Mouse (Mus musculus) Muller cell, postnatal 12 days (primary cell): Measurements from ENCODE around the gene Rora.

Source experiments
- DNase-seq: peaks from one replicate; pipeline ENCODE4 v3.0.0-alpha.2; 2015; ENCODE audit errors: inconsistent ontology term

The Rora gene

DNA sequence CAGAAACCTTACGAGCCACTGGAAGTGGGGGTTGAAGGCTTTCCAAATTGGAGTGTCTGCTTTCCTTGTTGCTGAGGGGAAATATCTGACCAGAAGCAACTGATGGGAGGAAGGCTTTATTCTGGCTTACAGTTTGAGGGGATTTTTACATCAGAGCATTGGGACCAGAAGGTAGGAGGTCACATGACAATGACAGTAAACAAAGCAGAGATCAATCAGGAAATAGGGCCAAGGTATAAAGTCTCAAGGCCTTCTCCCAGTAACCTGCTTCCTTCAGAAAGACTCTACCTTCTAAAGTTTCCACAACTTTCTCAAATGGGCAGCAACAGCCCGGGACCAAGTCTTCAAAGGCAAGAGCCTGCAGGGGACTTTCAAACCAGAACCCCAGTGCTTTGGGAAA is 34.6 kb downstream of the Rora start:
- no peak for DNase-seq

GRCm38 (mm10) chr9:68689351-68689750 is 35.8 kb downstream of the Rora start:
- DNase-seq = peak; percentile 30

GRCm38 (mm10) chr9:68694889-68695495 is 41.4 kb downstream of the Rora start:
- DNase-seq = no peak

GRCm38 (mm10) chr9:68695496-68695969 is 41.9 kb downstream of the Rora start:
- peak; percentile 93 for DNase-seq

DNA sequence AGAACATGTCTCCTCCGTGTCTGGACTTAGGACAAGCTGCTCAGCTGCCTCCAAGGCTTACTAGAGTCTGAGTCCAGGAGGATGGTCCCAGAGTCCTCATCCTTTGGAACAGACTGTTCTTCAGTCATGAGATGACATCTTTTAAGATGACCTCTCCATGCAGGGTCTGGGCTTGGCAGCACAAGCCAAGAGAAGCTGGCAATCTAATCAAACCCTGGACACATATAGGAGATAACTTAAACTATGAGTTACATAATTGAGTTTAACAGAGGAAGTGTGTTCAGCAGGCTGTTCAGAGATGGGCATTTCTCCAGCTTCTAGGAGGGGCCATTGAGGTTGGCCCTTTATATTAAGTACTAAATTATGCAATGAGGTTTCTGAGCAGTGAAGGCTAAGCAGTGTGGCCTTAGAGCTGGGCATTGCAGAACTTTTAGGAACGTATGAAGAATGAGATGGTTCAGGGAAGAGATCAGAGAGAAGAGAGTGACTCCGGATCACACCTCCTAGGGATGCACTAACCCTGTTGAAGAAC is 42.9 kb downstream of the Rora start:
- no peak for DNase-seq

DNA sequence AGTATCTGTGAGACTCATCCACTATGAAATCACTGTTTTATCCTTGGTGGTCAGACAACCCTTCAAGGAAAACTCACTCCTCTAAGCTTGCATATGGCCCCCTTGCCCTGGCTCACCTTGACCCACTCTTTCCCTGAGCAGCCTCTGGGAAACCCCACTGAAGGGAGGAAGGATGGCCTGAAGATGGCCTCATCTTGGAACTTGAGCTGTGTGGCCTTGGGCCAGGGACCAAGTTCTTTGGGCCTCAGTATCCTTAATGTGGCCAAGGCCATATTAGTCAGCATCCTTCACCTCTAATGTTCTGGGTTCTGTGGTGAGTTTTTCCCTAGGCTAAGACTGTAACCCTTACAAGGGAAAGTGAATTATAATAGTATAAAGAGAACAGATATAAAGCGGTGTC is 45.8 kb downstream of the Rora start:
- no peak for DNase-seq

GRCm38 (mm10) chr9:68699856-68700255 is 46.3 kb downstream of the Rora start:
- no peak for DNase-seq

DNA sequence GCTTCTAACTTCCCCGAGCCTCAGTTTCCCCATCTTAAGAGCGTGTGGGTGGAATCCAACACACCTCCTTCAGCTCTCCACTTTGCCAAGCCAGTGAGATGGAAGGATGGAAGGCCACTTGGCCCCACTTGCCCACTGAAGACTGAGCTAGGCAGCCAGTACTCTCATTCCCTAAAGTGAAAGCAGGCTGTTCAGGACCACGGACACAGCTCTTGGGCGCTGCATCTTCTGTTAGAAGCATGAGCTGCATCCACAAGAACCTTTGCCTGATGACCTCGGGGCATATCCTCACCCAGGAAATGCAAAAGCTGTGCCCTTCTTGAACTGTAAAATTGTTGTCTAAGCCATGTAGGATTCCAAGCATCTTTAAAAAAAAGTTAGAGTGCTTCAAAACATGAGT is 54.0 kb downstream of the Rora start:
- DNase-seq = no peak

GRCm38 (mm10) chr9:68709232-68709631 is 55.6 kb downstream of the Rora start:
- DNase-seq = peak; percentile 20

- DNase-seq = no peak
Measured at GRCm38 (mm10) chr9:68710893-68711654, 57.5 kb downstream of the Rora start.

- no peak for DNase-seq
Measured at GRCm38 (mm10) chr9:68716961-68717360, 63.4 kb downstream of the Rora start.

GRCm38 (mm10) chr9:68718427-68718826 is 64.8 kb downstream of the Rora start:
- DNase-seq = no peak

GRCm38 (mm10) chr9:68719286-68719685 is 65.7 kb downstream of the Rora start:
- no peak for DNase-seq

DNA sequence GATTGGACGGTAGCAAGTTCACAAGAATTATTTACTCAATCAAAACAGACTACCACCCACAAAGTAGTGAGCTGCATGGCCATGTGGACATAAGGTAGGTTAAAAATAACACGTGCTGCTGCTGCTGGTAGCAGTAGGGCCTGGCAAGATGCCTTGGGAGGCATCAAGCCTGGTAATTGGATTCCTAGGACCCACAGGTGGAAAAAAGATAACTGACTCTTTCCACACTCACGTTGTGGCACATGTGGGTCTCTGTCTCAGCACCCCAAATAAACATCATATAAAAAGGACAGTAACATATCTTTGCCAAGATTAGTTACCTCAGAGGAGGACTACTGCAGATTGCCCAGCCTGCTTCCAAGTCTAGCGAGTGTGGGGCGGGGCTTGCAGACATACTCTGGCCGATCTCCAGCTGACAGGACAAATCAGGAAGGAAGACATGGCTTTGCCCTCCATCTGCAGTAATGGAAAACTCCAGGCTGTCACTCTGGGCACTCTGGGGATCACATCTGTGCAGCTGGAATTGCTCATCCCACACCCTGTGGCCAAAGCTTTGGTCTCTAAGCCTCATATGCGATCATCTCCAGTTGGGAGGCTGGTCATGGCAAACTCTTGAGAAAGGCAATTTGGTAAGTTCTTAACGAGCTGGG is 71.2 kb downstream of the Rora start:
- no peak for DNase-seq

- no peak for DNase-seq
Measured at GRCm38 (mm10) chr9:68727166-68727855, 73.7 kb downstream of the Rora start.

DNA sequence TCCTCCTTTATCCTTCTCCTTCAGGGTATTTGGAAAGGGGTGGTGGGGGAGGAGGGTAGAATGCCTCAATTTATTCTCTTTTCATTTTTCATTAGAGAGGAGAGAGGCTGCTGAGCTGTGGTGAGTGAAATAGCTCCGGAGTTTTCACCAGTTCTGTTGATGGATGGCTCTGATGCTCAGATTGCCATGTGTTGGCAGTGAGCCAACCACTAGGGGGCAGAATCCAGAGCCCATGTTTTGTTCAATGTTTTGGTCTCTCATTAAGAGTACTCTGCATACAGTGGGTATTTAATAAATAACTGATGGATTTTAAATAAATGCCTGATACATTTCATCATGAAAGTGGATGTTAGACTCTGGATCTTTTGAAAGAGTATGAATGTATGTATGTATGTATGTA is 77.9 kb downstream of the Rora start:
- no peak for DNase-seq

GRCm38 (mm10) chr9:68732929-68733328 is 79.3 kb downstream of the Rora start:
- DNase-seq = no peak

GRCm38 (mm10) chr9:68735886-68736285 is 82.3 kb downstream of the Rora start:
- DNase-seq = no peak

- DNase-seq = no peak
Measured at GRCm38 (mm10) chr9:68737197-68737736, 83.7 kb downstream of the Rora start.

GRCm38 (mm10) chr9:68745931-68746646 is 92.5 kb downstream of the Rora start:
- no peak for DNase-seq

DNA sequence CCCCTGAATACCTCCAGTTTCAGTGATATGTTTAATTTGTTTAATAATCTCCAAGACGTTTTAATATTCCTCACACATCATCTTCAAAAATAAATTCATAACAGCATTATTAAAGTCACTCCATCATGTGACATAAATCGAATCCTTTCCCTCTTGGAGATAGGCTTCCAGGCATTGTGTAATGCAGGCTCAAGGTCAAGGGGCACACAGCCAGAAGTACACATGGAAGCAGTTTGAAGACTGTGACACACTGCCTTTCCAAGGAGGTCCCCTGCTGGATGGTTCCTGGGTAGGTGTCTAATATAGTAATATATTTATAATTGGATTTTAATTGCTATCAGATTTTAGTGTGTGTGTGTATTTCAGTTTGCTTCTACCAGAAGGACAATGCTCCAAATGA is 103.4 kb downstream of the Rora start:
- no peak for DNase-seq
